Mouse (Mus musculus): ENCODE results near the gene Pknox1. TPM values are rescaled to one million over a fixed set of nuclear protein-coding genes. Genes with fewer than 3 reads are reported as not detected.
"Not testable (repeated sequence)": the region's sequence is repeated elsewhere in the genome, so short reads cannot be mapped to it uniquely, and the experiment has no call there.

Pknox1 gene
- polyA plus RNA-seq, 1 experiment, result 15.3 TPM

DNA sequence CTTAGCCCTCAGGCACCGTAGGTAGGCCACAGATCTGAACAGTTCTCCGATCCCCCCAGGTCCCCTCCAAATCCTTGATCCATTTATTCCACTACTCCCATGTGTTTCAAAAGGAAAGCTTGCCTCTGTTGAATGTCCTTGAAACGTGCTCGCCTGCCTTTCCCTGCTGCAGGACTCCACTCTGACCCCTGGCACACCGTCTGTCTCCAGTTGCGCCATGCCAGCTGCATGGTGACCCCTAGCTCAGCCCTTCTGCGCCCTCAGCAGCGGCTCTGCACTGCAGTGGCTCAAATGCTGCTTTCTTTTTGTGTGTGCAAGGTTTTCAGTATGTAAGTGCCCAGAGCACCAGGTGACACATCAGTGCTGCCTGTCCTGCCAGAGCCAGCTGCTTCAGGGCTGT lies 34.1 kb downstream of the Pknox1 start:
- Histone ChIP-seq H3ac (ENCODE audit: control insufficient read depth, insufficient read length) (no peak overlapping the region), H3K27me3 (ENCODE audit: control insufficient read depth, insufficient read depth, insufficient read length) (no peaks in the 10 kb centered on the region), H3K4me3 (no peak overlapping the region), H3K4me2 (ENCODE audit: low read depth) (no peak overlapping the region), H3K79me2 (ENCODE audit: control insufficient read depth, insufficient read depth) (no peaks in the 10 kb centered on the region), H3K36me3 (ENCODE audit: control insufficient read depth, insufficient read depth) (peaks cover 17% of the 10 kb centered on the region)
- TF ChIP-seq SRF (IDR thresholded peaks at IDR 0.05; ENCODE audit: control insufficient read depth, insufficient read length, low read depth), result no peak

DNA sequence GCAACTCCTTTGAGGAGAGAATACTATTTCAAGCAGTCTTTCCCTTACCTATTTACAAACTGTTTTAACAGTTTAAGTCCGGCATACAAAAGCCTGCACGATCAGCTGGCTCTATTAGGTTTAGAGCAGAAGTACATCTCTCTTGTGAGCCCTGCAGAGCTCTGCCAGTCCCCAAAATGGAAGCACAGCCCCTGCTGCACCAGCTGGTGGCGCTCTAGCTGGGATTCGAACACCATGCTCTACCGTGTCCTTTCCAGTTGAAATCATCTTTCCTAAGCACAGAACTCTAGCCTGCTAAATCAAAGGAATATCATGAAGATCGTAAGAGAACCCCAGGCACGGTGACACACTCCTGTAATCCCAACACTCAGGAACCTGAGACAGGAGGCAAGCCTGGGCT lies 41.9 kb downstream of the Pknox1 start:
- no peak overlapping the region for H3K4me3 ChIP-seq
- no peak for TF ChIP-seq POLR2A (IDR thresholded peaks at IDR 0.05; ENCODE audit: insufficient read length, low read depth)
- no peak for TF ChIP-seq TCF12 (IDR thresholded peaks at IDR 0.05; ENCODE audit: insufficient read depth, poor library complexity, severe bottlenecking)
- TF ChIP-seq SRF (IDR thresholded peaks at IDR 0.05; ENCODE audit: control insufficient read depth, insufficient read length, low read depth), result no peak
- TF ChIP-seq MAX (IDR thresholded peaks at IDR 0.05; ENCODE audit: low read depth), result no peak
- no peak for TF ChIP-seq MYOD1 (IDR thresholded peaks at IDR 0.05; ENCODE audit: control insufficient read depth in 1 of 3, insufficient read length in 2 of 3, low read depth in 2 of 3)
- TF ChIP-seq POLR2AphosphoS2 (IDR thresholded peaks at IDR 0.05; ENCODE audit: insufficient read length, low read depth), result no peak
- TF ChIP-seq REST (IDR thresholded peaks at IDR 0.05; ENCODE audit: insufficient read depth, insufficient read length), result no peak
- TF ChIP-seq MYOG (IDR thresholded peaks at IDR 0.05; ENCODE audit: control insufficient read depth in 1 of 3, insufficient read depth in 1 of 3, insufficient read length in 2 of 3, low read depth in 2 of 3), result no peak
- TF ChIP-seq TCF3 (IDR thresholded peaks at IDR 0.05; ENCODE audit: insufficient read length, low read depth), result no peak
- no peak for TF ChIP-seq USF1 (IDR thresholded peaks at IDR 0.05; ENCODE audit: low read depth)
- no peak for TF ChIP-seq E2F4 (IDR thresholded peaks at IDR 0.05; ENCODE audit: insufficient read depth)
- TF ChIP-seq CEBPB (IDR thresholded peaks at IDR 0.05; ENCODE audit: insufficient read depth, poor library complexity, severe bottlenecking), result no peak
- H3K4me2 ChIP-seq (ENCODE audit: low read depth), result no peak overlapping the region
- H3K36me3 ChIP-seq (ENCODE audit: control insufficient read depth, insufficient read depth), result peaks cover 5% of the 10 kb centered on the region
- no peaks in the 10 kb centered on the region for H3K79me2 ChIP-seq (ENCODE audit: control insufficient read depth, insufficient read depth)
- no peak overlapping the region for H3ac ChIP-seq (ENCODE audit: control insufficient read depth, insufficient read length)
- H3K27me3 ChIP-seq (ENCODE audit: control insufficient read depth, insufficient read depth, insufficient read length), result no peaks in the 10 kb centered on the region

DNA sequence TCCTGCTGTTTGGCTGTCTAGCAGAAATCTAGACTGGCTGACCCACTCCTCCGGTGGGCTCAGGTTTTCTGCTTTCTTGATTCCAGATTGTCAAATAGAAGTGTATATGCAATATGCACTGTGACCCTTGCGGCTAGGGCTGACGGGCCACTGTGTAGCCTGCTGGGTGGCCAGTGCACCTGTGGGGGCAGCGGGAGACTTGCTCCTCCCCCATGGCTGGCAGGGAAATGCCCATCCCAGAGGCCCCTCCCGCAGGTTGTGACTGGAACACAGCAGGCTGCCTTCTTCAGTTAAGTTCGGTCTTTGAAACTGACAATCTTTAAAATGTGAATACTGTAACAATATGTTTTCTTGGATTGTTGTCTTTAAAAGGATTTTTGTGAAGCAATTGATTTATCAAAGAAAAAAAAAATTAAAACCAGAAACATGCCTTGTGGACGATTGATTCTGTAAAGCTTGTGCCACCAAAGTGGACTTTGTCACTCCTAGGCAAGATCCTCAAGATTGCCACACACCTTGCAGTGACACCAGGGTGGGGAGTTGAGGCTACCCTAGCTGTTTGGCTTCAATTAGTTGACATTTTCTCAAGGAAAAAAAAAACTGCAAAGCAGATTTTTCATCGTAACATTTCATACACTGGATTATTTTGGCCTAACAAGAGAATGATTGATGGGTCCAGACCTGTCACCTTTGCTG lies 42.9 kb downstream of the Pknox1 start:
- H3K27me3 ChIP-seq (ENCODE audit: control insufficient read depth, insufficient read depth, insufficient read length), result no peaks in the 10 kb centered on the region
- H3K36me3 ChIP-seq (ENCODE audit: control insufficient read depth, insufficient read depth), result peaks cover 5% of the 10 kb centered on the region
- no peaks in the 10 kb centered on the region for H3K79me2 ChIP-seq (ENCODE audit: control insufficient read depth, insufficient read depth)
- H3K4me2 ChIP-seq (ENCODE audit: low read depth), result no peak overlapping the region
- no peak overlapping the region for H3ac ChIP-seq (ENCODE audit: control insufficient read depth, insufficient read length)
- no peak overlapping the region for H3K4me3 ChIP-seq
- TF ChIP-seq POLR2A (IDR thresholded peaks at IDR 0.05; ENCODE audit: insufficient read length, low read depth), result no peak
- TF ChIP-seq MYOG (IDR thresholded peaks at IDR 0.05; ENCODE audit: control insufficient read depth in 1 of 3, insufficient read depth in 1 of 3, insufficient read length in 2 of 3, low read depth in 2 of 3), result no peak
- TF ChIP-seq REST (IDR thresholded peaks at IDR 0.05; ENCODE audit: insufficient read depth, insufficient read length), result no peak
- no peak for TF ChIP-seq E2F4 (IDR thresholded peaks at IDR 0.05; ENCODE audit: insufficient read depth)
- no peak for TF ChIP-seq SRF (IDR thresholded peaks at IDR 0.05; ENCODE audit: control insufficient read depth, insufficient read length, low read depth)

DNA sequence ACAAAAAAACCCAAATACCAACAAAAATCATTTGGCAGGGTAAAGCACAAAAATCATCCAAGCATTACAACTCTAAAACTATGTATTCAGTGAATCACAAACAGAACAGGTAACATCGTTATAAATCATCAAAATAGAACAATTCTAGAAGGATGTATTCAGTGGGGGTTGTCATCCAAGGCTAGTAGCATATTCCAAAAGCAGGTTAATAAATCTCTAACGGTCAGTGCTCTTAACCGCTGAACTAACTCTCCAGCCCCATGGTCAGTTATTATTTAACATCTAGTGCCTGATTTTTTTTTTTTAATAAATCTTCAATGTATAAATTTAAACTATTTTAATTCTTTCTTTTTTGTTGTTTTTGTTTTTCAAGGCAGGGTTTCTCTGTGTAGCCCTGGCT lies 44.6 kb downstream of the Pknox1 start:
- H3K36me3 ChIP-seq (ENCODE audit: control insufficient read depth, insufficient read depth); H3K27me3 ChIP-seq (ENCODE audit: control insufficient read depth, insufficient read depth, insufficient read length); H3K4me2 ChIP-seq (ENCODE audit: low read depth); H3K79me2 ChIP-seq (ENCODE audit: control insufficient read depth, insufficient read depth); H3ac ChIP-seq (ENCODE audit: control insufficient read depth, insufficient read length); H3K4me3 ChIP-seq: not testable (repeated sequence)

DNA sequence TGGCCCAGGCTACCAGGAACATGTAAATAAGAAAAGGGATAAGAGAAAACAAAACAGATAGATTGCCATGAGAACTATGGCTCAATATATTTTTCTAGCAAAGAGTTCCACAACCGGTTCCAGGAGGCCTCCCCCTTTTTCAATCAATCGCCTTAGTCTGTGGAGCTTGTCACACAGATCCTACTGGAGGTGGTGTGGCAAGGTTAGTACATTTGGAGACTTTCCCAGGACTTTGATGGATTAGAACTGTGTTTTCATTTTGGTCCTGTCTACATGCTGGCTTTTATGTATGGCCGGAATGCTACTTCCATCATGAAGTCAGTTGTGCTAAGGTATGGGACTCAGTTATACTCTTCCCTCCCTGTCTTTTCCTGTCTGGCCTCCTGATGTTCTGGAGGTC lies 45.4 kb downstream of the Pknox1 start:
- Histone ChIP-seq H3ac (ENCODE audit: control insufficient read depth, insufficient read length) (no peak overlapping the region), H3K27me3 (ENCODE audit: control insufficient read depth, insufficient read depth, insufficient read length) (no peaks in the 10 kb centered on the region), H3K4me3 (no peak overlapping the region), H3K4me2 (ENCODE audit: low read depth) (no peak overlapping the region), H3K79me2 (ENCODE audit: control insufficient read depth, insufficient read depth) (no peaks in the 10 kb centered on the region), H3K36me3 (ENCODE audit: control insufficient read depth, insufficient read depth) (no peaks in the 10 kb centered on the region)
- no peak for TF ChIP-seq SRF (IDR thresholded peaks at IDR 0.05; ENCODE audit: control insufficient read depth, insufficient read length, low read depth)
- no peak for TF ChIP-seq POLR2A (IDR thresholded peaks at IDR 0.05; ENCODE audit: insufficient read length, low read depth)
- TF ChIP-seq MAX (IDR thresholded peaks at IDR 0.05; ENCODE audit: low read depth), result no peak
- TF ChIP-seq TCF3 (IDR thresholded peaks at IDR 0.05; ENCODE audit: insufficient read length, low read depth), result no peak
- no peak for TF ChIP-seq REST (IDR thresholded peaks at IDR 0.05; ENCODE audit: insufficient read depth, insufficient read length)
- TF ChIP-seq MYOD1 (IDR thresholded peaks at IDR 0.05; ENCODE audit: control insufficient read depth in 1 of 3, insufficient read length in 2 of 3, low read depth in 2 of 3), result no peak
- no peak for TF ChIP-seq POLR2AphosphoS2 (IDR thresholded peaks at IDR 0.05; ENCODE audit: insufficient read length, low read depth)
- TF ChIP-seq TCF12 (IDR thresholded peaks at IDR 0.05; ENCODE audit: insufficient read depth, poor library complexity, severe bottlenecking), result no peak
- TF ChIP-seq CEBPB (IDR thresholded peaks at IDR 0.05; ENCODE audit: insufficient read depth, poor library complexity, severe bottlenecking), result no peak

All from myocyte (in vitro differentiated cells).